Comparison of ENCODE assay signal across 8 mouse cellular contexts in the genomic region with DNA sequence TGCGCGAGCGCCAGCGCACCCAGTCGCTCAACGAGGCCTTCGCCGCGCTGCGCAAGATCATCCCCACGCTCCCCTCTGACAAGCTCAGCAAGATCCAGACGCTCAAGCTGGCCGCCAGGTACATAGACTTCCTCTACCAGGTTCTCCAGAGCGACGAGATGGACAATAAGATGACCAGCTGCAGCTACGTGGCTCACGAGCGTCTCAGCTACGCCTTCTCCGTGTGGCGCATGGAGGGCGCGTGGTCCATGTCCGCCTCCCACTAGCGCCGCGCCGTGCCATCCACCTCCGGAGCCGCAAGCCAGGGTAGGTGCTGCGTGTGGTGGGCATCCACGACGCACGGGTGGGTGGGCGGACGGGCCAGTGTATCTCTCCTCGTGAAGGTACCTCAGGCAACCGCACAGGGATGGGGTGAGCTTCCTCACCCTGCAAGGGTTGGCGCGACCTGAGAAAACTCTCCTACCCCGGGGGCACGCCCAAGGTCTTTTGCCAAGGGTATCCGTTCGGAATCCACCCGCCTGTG. TPM values are rescaled to one million over a fixed set of nuclear protein-coding genes. Genes with fewer than 3 reads are reported as not detected.
A peak's percentile ranks its signal among the peaks of the same experiment; 100 is the strongest.
DNase-seq lines count a peak whose midpoint lies in the region; ATAC-seq and TF ChIP-seq lines count a peak whose summit lies in the region.

No protein-coding gene starts in this region.

- no peak for TF ChIP-seq CTCF in midbrain, postnatal 0 days (IDR thresholded peaks at IDR 0.05)

- H3K27me3 ChIP-seq in neural tube, embryonic 11.5 days (ENCODE audit: control insufficient read depth, insufficient read depth, low read length), result peaks cover 43% of the 10 kb centered on the region
- H3K27me3 ChIP-seq in hindbrain, embryonic 14.5 days (ENCODE audit: control insufficient read depth, insufficient read depth, low read length), result peaks cover 77% of the 10 kb centered on the region
- H3K27me3 ChIP-seq in midbrain, postnatal 0 days (ENCODE audit: insufficient read depth, low read length), result peaks cover 40% of the 10 kb centered on the region

- no peak for ATAC-seq in neural tube, embryonic 11.5 days (ENCODE audit: insufficient read depth, low FRiP score, low TSS enrichment)
- ATAC-seq in hindbrain, embryonic 14.5 days (ENCODE audit: low FRiP score), result 0 out of 2 replicates have a peak, but pooled peaks have one; percentile 40
- ATAC-seq in midbrain, postnatal 0 days (ENCODE audit: low FRiP score), result peak; percentile 65

- peak overlapping the region; percentile 88 for H3K4me2 ChIP-seq in neural tube, embryonic 11.5 days (ENCODE audit: low read depth)
- peak overlapping the region; percentile 86 for H3K4me2 ChIP-seq in hindbrain, embryonic 14.5 days (replicated peaks)
- H3K4me2 ChIP-seq in midbrain, postnatal 0 days (ENCODE audit: low read depth, low read length, poor library complexity, severe bottlenecking), result peak overlapping the region; percentile 89

- H3K9ac ChIP-seq in neural tube, embryonic 11.5 days (ENCODE audit: low read length), result peak overlapping the region; percentile 58
- peak overlapping the region; percentile 45 for H3K9ac ChIP-seq in hindbrain, embryonic 14.5 days
- peak overlapping the region; percentile 42 for H3K9ac ChIP-seq in midbrain, postnatal 0 days (replicated peaks; ENCODE audit: low read length, poor library complexity, severe bottlenecking)

- H3K4me1 ChIP-seq in neural tube, embryonic 11.5 days (ENCODE audit: control insufficient read depth, insufficient read depth, low read length), result peaks cover 7% of the 10 kb centered on the region; the same call in 1 of the 2 replicates
- peaks cover 9% of the 10 kb centered on the region; the same call in 1 of the 2 replicates for H3K4me1 ChIP-seq in hindbrain, embryonic 14.5 days (replicated peaks; ENCODE audit: control insufficient read depth, insufficient read depth, low read length)
- H3K4me1 ChIP-seq in midbrain, postnatal 0 days (ENCODE audit: insufficient read depth, low read length), result 0 out of 2 replicates have a peak, but pooled peaks cover 4% of the 10 kb centered on the region

- peak overlapping the region; percentile 34; the same call in 1 of the 2 replicates for H3K27ac ChIP-seq in neural tube, embryonic 11.5 days (ENCODE audit: low read depth, low read length)
- no peak overlapping the region for H3K27ac ChIP-seq in hindbrain, embryonic 14.5 days
- H3K27ac ChIP-seq in midbrain, postnatal 0 days (ENCODE audit: low read depth, low read length), result no peak overlapping the region

- no peaks in the 10 kb centered on the region for H3K36me3 ChIP-seq in neural tube, embryonic 11.5 days (ENCODE audit: control insufficient read depth, insufficient read depth, low read length)
- H3K36me3 ChIP-seq in hindbrain, embryonic 14.5 days (replicated peaks; ENCODE audit: control insufficient read depth, insufficient read depth), result no peaks in the 10 kb centered on the region
- no peaks in the 10 kb centered on the region for H3K36me3 ChIP-seq in midbrain, postnatal 0 days (ENCODE audit: insufficient read depth, low read length)

- no peaks in the 10 kb centered on the region for H3K9me3 ChIP-seq in neural tube, embryonic 11.5 days (ENCODE audit: control insufficient read depth, low read length)
- no peaks in the 10 kb centered on the region for H3K9me3 ChIP-seq in hindbrain, embryonic 14.5 days (ENCODE audit: control insufficient read depth, low read length)
- H3K9me3 ChIP-seq in midbrain, postnatal 0 days (ENCODE audit: low read length), result no peaks in the 10 kb centered on the region

- H3K4me3 ChIP-seq in neural tube, embryonic 11.5 days (ENCODE audit: low read depth, low read length), result peak overlapping the region; percentile 49
- peak overlapping the region; percentile 40 for H3K4me3 ChIP-seq in hindbrain, embryonic 14.5 days (replicated peaks; ENCODE audit: low read length)
- H3K4me3 ChIP-seq in midbrain, postnatal 0 days (ENCODE audit: low read depth, low read length), result peak overlapping the region; percentile 48

- 1% methylated on average over 45 of the region's 45 CpGs for WGBS in neural tube, embryonic 11.5 days
- 3% methylated on average over 45 of the region's 45 CpGs for WGBS in hindbrain, embryonic 14.5 days
- WGBS in midbrain, postnatal 0 days, result 3% methylated on average over 45 of the region's 45 CpGs

- peak; percentile 45 for DNase-seq in embryo, embryonic 10 days (ENCODE audit: low spot score)
- DNase-seq in embryo, embryonic 11 days, result no peak
- peak; percentile 55 for DNase-seq in neural tube, embryonic 11.5 days (ENCODE audit: low spot score)
- no peak for DNase-seq in neural tube, embryonic 10.5 days (ENCODE audit: extremely low spot score, low spot score)
- no peak for DNase-seq in hindbrain, embryonic 14.5 days (ENCODE audit: low spot score)
- no peak for DNase-seq in midbrain, postnatal 0 days (ENCODE audit: low spot score)
- DNase-seq in spleen, adult 12 weeks (ENCODE audit: low spot score), result no peak
- DNase-seq in B cell, adult 2 months, result no peak

RNA-seq across cellular contexts. Expression of gene Twist2, which starts 0.6 kb away (rescaled TPM):
- 16.0 and 24.0 TPM in 2 replicates for polyA plus RNA-seq in neural tube, embryonic 11.5 days (2014; fragmentation: Nextera tagmentation; extraction: Ambion mirVana)
- 1.4 and 2.0 TPM in 2 replicates for polyA plus RNA-seq in hindbrain, embryonic 14.5 days (2014; fragmentation: Nextera tagmentation; extraction: Ambion mirVana)
- total RNA-seq in midbrain, postnatal 0 days (2014; rRNA removed), result 2.1 and 7.2 TPM in 2 replicates
- 3.8 and 5.7 TPM in 2 replicates for polyA plus RNA-seq in midbrain, postnatal 0 days (2015; fragmentation: Nextera tagmentation; extraction: Ambion mirVana)

Comparison
In these comparisons a context has a peak if more than half of its experiments do, and no peak if none do; other contexts are left out.
1. DNase-seq: peak in embryo, embryonic 10 days (single experiment) and neural tube, embryonic 11.5 days (single experiment); none in embryo, embryonic 11 days (single experiment), neural tube, embryonic 10.5 days (single experiment), hindbrain, embryonic 14.5 days (single experiment), midbrain, postnatal 0 days (single experiment), spleen, adult 12 weeks (single experiment) and B cell, adult 2 months (0 of 2).
2. Peak in every context shown above with its lines, with median percentiles within 50 percentile points of each other: H3K4me2 ChIP-seq, H3K4me3 ChIP-seq and H3K9ac ChIP-seq.